Comparison of ENCODE assay signal across 11 mouse cellular contexts in genomic region chr6:52175864-52176263, GRCm38 (mm10). TPM values are rescaled to one million over a fixed set of nuclear protein-coding genes. Genes with fewer than 3 reads are reported as not detected.
DNase-seq lines count a peak whose midpoint lies in the region; ATAC-seq lines count a peak whose summit lies in the region.
"Had no signal": no experiment of that assay in that cellular context is flagged by ENCODE, and none has a peak within 500 bp of the region (broad histone marks: within the 10 kb centered on the region; RNA-seq: fewer than 3 reads in every experiment).

No protein-coding gene starts in this region.

- peaks cover 100% of the 10 kb centered on the region for H3K27me3 ChIP-seq in midbrain, embryonic 10.5 days (ENCODE audit: low read depth, poor library complexity, severe bottlenecking)
- peaks cover 92% of the 10 kb centered on the region for H3K27me3 ChIP-seq in midbrain, embryonic 15.5 days (replicated peaks)
- H3K27me3 ChIP-seq in hindbrain, embryonic 13.5 days: peaks cover 48% of the 10 kb centered on the region
- peaks cover 78% of the 10 kb centered on the region for H3K27me3 ChIP-seq in limb, embryonic 15.5 days
- H3K27me3 ChIP-seq in stomach, embryonic 15.5 days (replicated peaks): peaks cover 12% of the 10 kb centered on the region; the same call in 1 of the 2 replicates
- H3K27me3 ChIP-seq: Patski had no signal

- H3K27ac ChIP-seq in midbrain, embryonic 10.5 days (replicated peaks): no peak overlapping the region
- no peak overlapping the region for H3K27ac ChIP-seq in midbrain, embryonic 15.5 days
- H3K27ac ChIP-seq in hindbrain, embryonic 13.5 days: peak overlapping the region; percentile 99
- 0 out of 2 replicates have a peak overlapping the region, but pooled peaks have one; percentile 38 for H3K27ac ChIP-seq in limb, embryonic 15.5 days
- peak overlapping the region; percentile 96 for H3K27ac ChIP-seq in stomach, embryonic 15.5 days

- under 1% methylated on average over 22 of the region's 35 CpGs for WGBS in midbrain, embryonic 10.5 days
- WGBS in midbrain, embryonic 15.5 days: 0% methylated on average over 10 of the region's 35 CpGs
- WGBS in hindbrain, embryonic 13.5 days: under 1% methylated on average over 19 of the region's 35 CpGs
- WGBS in limb, embryonic 15.5 days: 1% methylated on average over 18 of the region's 35 CpGs
- under 1% methylated on average over 25 of the region's 35 CpGs for WGBS in stomach, embryonic 15.5 days

- no peak overlapping the region for H3K9ac ChIP-seq in midbrain, embryonic 15.5 days
- H3K9ac ChIP-seq in hindbrain, embryonic 13.5 days: peak overlapping the region; percentile 97
- H3K9ac ChIP-seq in limb, embryonic 15.5 days: peak overlapping the region; percentile 27; the same call in 1 of the 2 replicates
- peak overlapping the region; percentile 71; the same call in 1 of the 2 replicates for H3K9ac ChIP-seq in stomach, embryonic 15.5 days

- H3K4me2 ChIP-seq in midbrain, embryonic 15.5 days: no peak overlapping the region
- peak overlapping the region; percentile 88 for H3K4me2 ChIP-seq in hindbrain, embryonic 13.5 days
- peak overlapping the region; percentile 53 for H3K4me2 ChIP-seq in limb, embryonic 15.5 days
- H3K4me2 ChIP-seq in stomach, embryonic 15.5 days: peak overlapping the region; percentile 59

- DNase-seq in midbrain, embryonic 10.5 days (ENCODE audit: low spot score): no peak
- no peak for DNase-seq in cerebellum, adult 11-12 months
- DNase-seq in yolk sac, embryonic 10.5 days (ENCODE audit: low spot score): no peak
- DNase-seq in cerebellum, adult 11 months: no peak
- DNase-seq: midbrain, embryonic 14.5 days had no signal

- no peaks in the 10 kb centered on the region for H3K36me3 ChIP-seq in midbrain, embryonic 10.5 days
- no peaks in the 10 kb centered on the region for H3K36me3 ChIP-seq in midbrain, embryonic 15.5 days (replicated peaks)
- H3K36me3 ChIP-seq in hindbrain, embryonic 13.5 days: no peaks in the 10 kb centered on the region; the same call in 1 of the 2 replicates
- H3K36me3 ChIP-seq in limb, embryonic 15.5 days: no peaks in the 10 kb centered on the region
- H3K36me3 ChIP-seq in stomach, embryonic 15.5 days: no peaks in the 10 kb centered on the region

- H3K9me3 ChIP-seq in midbrain, embryonic 10.5 days (replicated peaks): no peaks in the 10 kb centered on the region
- no peaks in the 10 kb centered on the region for H3K9me3 ChIP-seq in midbrain, embryonic 15.5 days
- no peaks in the 10 kb centered on the region for H3K9me3 ChIP-seq in hindbrain, embryonic 13.5 days
- H3K9me3 ChIP-seq in limb, embryonic 15.5 days: no peaks in the 10 kb centered on the region
- no peaks in the 10 kb centered on the region for H3K9me3 ChIP-seq in stomach, embryonic 15.5 days

- peak overlapping the region; percentile 14; the same call in 1 of the 2 replicates for H3K4me3 ChIP-seq in midbrain, embryonic 10.5 days
- no peak overlapping the region for H3K4me3 ChIP-seq in midbrain, embryonic 15.5 days
- H3K4me3 ChIP-seq in hindbrain, embryonic 13.5 days: peak overlapping the region; percentile 70
- peak overlapping the region; percentile 39 for H3K4me3 ChIP-seq in limb, embryonic 15.5 days
- H3K4me3 ChIP-seq in stomach, embryonic 15.5 days (replicated peaks): peak overlapping the region; percentile 60
- H3K4me3 ChIP-seq: erythroblast, embryonic 14.5 days had no signal

- H3K4me1 ChIP-seq in midbrain, embryonic 10.5 days: peaks cover 18% of the 10 kb centered on the region
- peaks cover 6% of the 10 kb centered on the region for H3K4me1 ChIP-seq in midbrain, embryonic 15.5 days
- H3K4me1 ChIP-seq in hindbrain, embryonic 13.5 days (replicated peaks): peaks cover 34% of the 10 kb centered on the region
- H3K4me1 ChIP-seq in limb, embryonic 15.5 days: peaks cover 50% of the 10 kb centered on the region
- H3K4me1 ChIP-seq in stomach, embryonic 15.5 days: peaks cover 20% of the 10 kb centered on the region

- ATAC-seq in midbrain, embryonic 15.5 days (replicated peaks): no peak
- peak; percentile 62 for ATAC-seq in hindbrain, embryonic 13.5 days (ENCODE audit: low FRiP score)
- no peak for ATAC-seq in limb, embryonic 15.5 days (ENCODE audit: insufficient number of reproducible peaks, low FRiP score, low TSS enrichment, low read depth)
- no peak for ATAC-seq in stomach, embryonic 15.5 days (ENCODE audit: insufficient read depth, low FRiP score, low read depth)
- ATAC-seq: Patski had no signal

RNA-seq across cellular contexts. Expression of gene 5730596B20Rik, which starts 1.4 kb away (rescaled TPM):
- polyA plus RNA-seq in midbrain, embryonic 10.5 days (2016; fragmentation: Nextera tagmentation; extraction: Ambion mirVana): not detected in 2 replicates
- polyA plus RNA-seq in midbrain, embryonic 15.5 days (2015; fragmentation: Nextera tagmentation; extraction: Ambion mirVana): not detected in 2 replicates
- polyA plus RNA-seq in hindbrain, embryonic 13.5 days (2015; fragmentation: Nextera tagmentation; extraction: Ambion mirVana): 7.6 and 8.3 TPM in 2 replicates
- 0.10 and 0.26 TPM in 2 replicates for polyA plus RNA-seq in limb, embryonic 15.5 days (2015; fragmentation: Nextera tagmentation; extraction: Ambion mirVana)
- 2.6 and 3.1 TPM in 2 replicates for polyA plus RNA-seq in stomach, embryonic 15.5 days (2015; fragmentation: Nextera tagmentation; extraction: Ambion mirVana)
- polyA plus RNA-seq: erythroblast, embryonic 14.5 days; midbrain, embryonic 14.5 days had no signal

RNA-seq across cellular contexts. Expression of gene Hoxa2, which starts 11.2 kb away (rescaled TPM):
- polyA plus RNA-seq in midbrain, embryonic 10.5 days (2016; fragmentation: Nextera tagmentation; extraction: Ambion mirVana): 0.26 and 1.9 TPM in 2 replicates
- polyA plus RNA-seq in midbrain, embryonic 15.5 days (2015; fragmentation: Nextera tagmentation; extraction: Ambion mirVana): 0.19 and 0.25 TPM in 2 replicates
- 39.1 and 40.2 TPM in 2 replicates for polyA plus RNA-seq in hindbrain, embryonic 13.5 days (2015; fragmentation: Nextera tagmentation; extraction: Ambion mirVana)
- polyA plus RNA-seq in limb, embryonic 15.5 days (2015; fragmentation: Nextera tagmentation; extraction: Ambion mirVana): 0.59 and 0.76 TPM in 2 replicates
- polyA plus RNA-seq in stomach, embryonic 15.5 days (2015; fragmentation: Nextera tagmentation; extraction: Ambion mirVana): 8.8 and 12.2 TPM in 2 replicates
- polyA plus RNA-seq: erythroblast, embryonic 14.5 days had no signal

RNA-seq across cellular contexts. Expression of gene Hoxa4, which starts 15.7 kb away (rescaled TPM):
- polyA plus RNA-seq in midbrain, embryonic 10.5 days (2016; fragmentation: Nextera tagmentation; extraction: Ambion mirVana): not detected in 2 replicates
- not detected in 2 replicates for polyA plus RNA-seq in midbrain, embryonic 15.5 days (2015; fragmentation: Nextera tagmentation; extraction: Ambion mirVana)
- polyA plus RNA-seq in hindbrain, embryonic 13.5 days (2015; fragmentation: Nextera tagmentation; extraction: Ambion mirVana): 14.5 and 14.8 TPM in 2 replicates
- polyA plus RNA-seq in limb, embryonic 15.5 days (2015; fragmentation: Nextera tagmentation; extraction: Ambion mirVana): 0.52 and 0.63 TPM in 2 replicates
- 4.4 and 5.3 TPM in 2 replicates for polyA plus RNA-seq in stomach, embryonic 15.5 days (2015; fragmentation: Nextera tagmentation; extraction: Ambion mirVana)
- polyA plus RNA-seq: erythroblast, embryonic 14.5 days; midbrain, embryonic 14.5 days had no signal

RNA-seq across cellular contexts. Expression of gene Hoxa1, which starts 17.7 kb away (rescaled TPM):
- 0.32 and 0.47 TPM in 2 replicates for polyA plus RNA-seq in midbrain, embryonic 10.5 days (2016; fragmentation: Nextera tagmentation; extraction: Ambion mirVana)
- polyA plus RNA-seq in midbrain, embryonic 15.5 days (2015; fragmentation: Nextera tagmentation; extraction: Ambion mirVana): 0.14 TPM in 1 of 2 replicates, not detected in the other
- 1.5 and 2.0 TPM in 2 replicates for polyA plus RNA-seq in hindbrain, embryonic 13.5 days (2015; fragmentation: Nextera tagmentation; extraction: Ambion mirVana)
- 0.52 and 0.68 TPM in 2 replicates for polyA plus RNA-seq in limb, embryonic 15.5 days (2015; fragmentation: Nextera tagmentation; extraction: Ambion mirVana)
- polyA plus RNA-seq in stomach, embryonic 15.5 days (2015; fragmentation: Nextera tagmentation; extraction: Ambion mirVana): 1.3 and 2.2 TPM in 2 replicates
- polyA plus RNA-seq: erythroblast, embryonic 14.5 days had no signal

RNA-seq across cellular contexts. Expression of gene Hoxa5, which starts 28.5 kb away (rescaled TPM):
- polyA plus RNA-seq in midbrain, embryonic 10.5 days (2016; fragmentation: Nextera tagmentation; extraction: Ambion mirVana): not detected in 2 replicates
- polyA plus RNA-seq in midbrain, embryonic 15.5 days (2015; fragmentation: Nextera tagmentation; extraction: Ambion mirVana): 0.64 TPM in 1 of 2 replicates, not detected in the other
- polyA plus RNA-seq in hindbrain, embryonic 13.5 days (2015; fragmentation: Nextera tagmentation; extraction: Ambion mirVana): 116 and 150 TPM in 2 replicates
- polyA plus RNA-seq in limb, embryonic 15.5 days (2015; fragmentation: Nextera tagmentation; extraction: Ambion mirVana): 1.7 and 2.1 TPM in 2 replicates
- polyA plus RNA-seq in stomach, embryonic 15.5 days (2015; fragmentation: Nextera tagmentation; extraction: Ambion mirVana): 19.8 and 20.2 TPM in 2 replicates
- polyA plus RNA-seq: erythroblast, embryonic 14.5 days; midbrain, embryonic 14.5 days had no signal

Comparison
In these comparisons a context has a peak if more than half of its experiments do, and no peak if none do; other contexts are left out.
1. H3K27ac ChIP-seq: peak in hindbrain, embryonic 13.5 days (single experiment), limb, embryonic 15.5 days (single experiment) and stomach, embryonic 15.5 days (single experiment); none in midbrain, embryonic 10.5 days (single experiment) and midbrain, embryonic 15.5 days (single experiment).